Mouse (Mus musculus): ENCODE measurements around the gene Olfr136. TPM values are rescaled to one million over a fixed set of nuclear protein-coding genes. Genes with fewer than 3 reads are reported as not detected.

The Olfr136 gene
- total RNA-seq (2015) (not detected in 2 replicates), total RNA-seq (2017) (not detected in 2 replicates)

- ATAC-seq (replicated peaks; ENCODE audit: poor library complexity) = no peak
Measured at GRCm38 (mm10) chr17:38329531-38329930, at the start of gene Olfr136. Olfr136 (plus strand) TSS chr17:38329831.

- no peak for ATAC-seq (replicated peaks; ENCODE audit: poor library complexity)
Measured at GRCm38 (mm10) chr17:38307470-38307869, 22.2 kb upstream of the Olfr136 start, which contains the start of gene Olfr137. Olfr137 (minus strand) TSS chr17:38307570.

Other genes starting within 250 kb of the Olfr136 start
- gene Olfr131, start 241.1 kb upstream of the Olfr136 start, total RNA-seq (2015) = not detected in 2 replicates
- gene Olfr131, start 241.1 kb upstream of the Olfr136 start, total RNA-seq (2017) = not detected in 2 replicates
- gene Olfr132, start 195.3 kb upstream of the Olfr136 start, total RNA-seq (2015) = not detected in 2 replicates
- gene Olfr132, start 195.3 kb upstream of the Olfr136 start, total RNA-seq (2017) = not detected in 2 replicates
- gene Olfr133, start 184.6 kb upstream of the Olfr136 start, total RNA-seq (2015) = not detected in 2 replicates
- gene Olfr133, start 184.6 kb upstream of the Olfr136 start, total RNA-seq (2017) = not detected in 2 replicates
- not detected in 2 replicates for gene Olfr134, start 158.4 kb upstream of the Olfr136 start, total RNA-seq (2015)
- gene Olfr134, start 158.4 kb upstream of the Olfr136 start, total RNA-seq (2017) = not detected in 2 replicates
- gene Olfr135, start 125.5 kb upstream of the Olfr136 start, total RNA-seq (2015) = not detected in 2 replicates
- not detected in 2 replicates for gene Olfr135, start 125.5 kb upstream of the Olfr136 start, total RNA-seq (2017)
- gene Olfr138, start 68.8 kb upstream of the Olfr136 start, total RNA-seq (2015) = not detected in 2 replicates
- not detected in 2 replicates for gene Olfr138, start 68.8 kb upstream of the Olfr136 start, total RNA-seq (2017)
- gene Olfr137, start 22.3 kb upstream of the Olfr136 start, total RNA-seq (2015) = not detected in 2 replicates
- gene Olfr137, start 22.3 kb upstream of the Olfr136 start, total RNA-seq (2017) = not detected in 2 replicates
- not detected in 2 replicates for gene Esp36, start 90.4 kb downstream of the Olfr136 start, total RNA-seq (2015)
- gene Esp36, start 90.4 kb downstream of the Olfr136 start, total RNA-seq (2017) = not detected in 2 replicates
- not detected in 2 replicates for gene Esp34, start 224.4 kb downstream of the Olfr136 start, total RNA-seq (2015)
- not detected in 2 replicates for gene Esp34, start 224.4 kb downstream of the Olfr136 start, total RNA-seq (2017)